Mouse (Mus musculus) G1E (cell line): ENCODE measurements around the gene Clybl. TPM values are rescaled to one million over a fixed set of nuclear protein-coding genes. Genes with fewer than 3 reads are reported as not detected.

ENCODE experiments used
- ATAC-seq: 2 replicates; pipeline ENCODE4 v1.8.0; 2016; ENCODE audit warnings: mild to moderate bottlenecking; ENCODE audit not compliant: insufficient number of reproducible peaks, poor library complexity, low FRiP score, severe bottlenecking; ENCODE audit errors: extremely low read depth
- DNase-seq: peaks from one replicate; pipeline ENCODE4 v3.0.0; 2012; ENCODE audit warnings: low spot score
- H3K27me3 ChIP-seq: 2 replicates; pipeline ENCODE4 v1.6.1; 2012; ENCODE audit warnings: mild to moderate bottlenecking, low read length, inconsistent platforms; ENCODE audit not compliant: insufficient read depth
- H3K36me3 ChIP-seq: replicated peaks from 2 replicates; pipeline ENCODE3; 2012; ENCODE audit warnings: mild to moderate bottlenecking, inconsistent platforms
- H3K4me1 ChIP-seq: 2 replicates; pipeline ENCODE4 v1.6.1; 2012; ENCODE audit warnings: low read depth, low read length, inconsistent platforms, mixed read lengths; ENCODE audit not compliant: insufficient read depth
- H3K4me3 ChIP-seq: 2 replicates; pipeline ENCODE4 v1.5.1; 2012; ENCODE audit warnings: low read depth, mild to moderate bottlenecking, inconsistent platforms, low read length, moderate library complexity, mixed read lengths
- H3K9me3 ChIP-seq: replicated peaks from 2 replicates; pipeline ENCODE4 v1.6.1; 2012; ENCODE audit warnings: inconsistent platforms
- CTCF ChIP-seq: IDR thresholded peaks from 2 replicates; pipeline ENCODE4 v1.5.1; 2012; ENCODE audit warnings: low read depth, low read length, inconsistent platforms, mixed read lengths
- GATA1 ChIP-seq: IDR thresholded peaks from 2 replicates; pipeline ENCODE4 v1.6.1; 2012; ENCODE audit warnings: borderline replicate concordance, low read length, inconsistent platforms, mixed read lengths
- GATA2 ChIP-seq: IDR thresholded peaks from 2 replicates; pipeline ENCODE4 v1.6.1; 2012; ENCODE audit warnings: low read depth, low read length, inconsistent platforms, borderline replicate concordance
- POLR2AphosphoS5 ChIP-seq: IDR thresholded peaks from 2 replicates; pipeline ENCODE4 v1.6.1; 2012; ENCODE audit warnings: low read depth, low read length, inconsistent platforms; ENCODE audit not compliant: insufficient replicate concordance
- TAL1 ChIP-seq: conservative IDR thresholded peaks from 2 replicates; pipeline ENCODE4 v1.6.1; 2012; ENCODE audit warnings: low read depth, low read length, inconsistent platforms, mixed read lengths
- polyA plus RNA-seq: library from polyadenylated mRNA; stranded (reverse); fragments of >175 nt; gene quantifications from 2 replicates; pipeline ENCODE4 v1.2.3, GENCODE M21; 2012
- total RNA-seq, 2 experiments: library from RNA; stranded (forward) in 1 of 2; stranded (reverse) in 1 of 2; fragments of 200-1000 nt in 1 of 2; fragments of >200 nt in 1 of 2; fragmentation: Nextera tagmentation in 1 of 2; gene quantifications; 2 replicates each; pipeline ENCODE4 v1.2.3; 2014 to 2017

The Clybl gene
- total and polyA plus RNA-seq, 3 experiments = 44.6 to 263 (median 45.1) TPM

- DNase-seq (no peak), ATAC-seq (no peak)
- peaks cover 48% of the 10 kb centered on the region for H3K36me3 ChIP-seq
- no peaks in the 10 kb centered on the region for H3K27me3 ChIP-seq
- TF ChIP-seq CTCF = no peak
- TF ChIP-seq GATA1 = no peak
- no peak for TF ChIP-seq GATA2
- TF ChIP-seq POLR2AphosphoS5 = no peak
- no peak for TF ChIP-seq TAL1
- no peak overlapping the region for H3K4me3 ChIP-seq
- no peaks in the 10 kb centered on the region for H3K4me1 ChIP-seq
- no peaks in the 10 kb centered on the region for H3K9me3 ChIP-seq
Observed at GRCm38 (mm10) chr14:122323838-122324458, 142.4 kb downstream of the Clybl start.

DNA sequence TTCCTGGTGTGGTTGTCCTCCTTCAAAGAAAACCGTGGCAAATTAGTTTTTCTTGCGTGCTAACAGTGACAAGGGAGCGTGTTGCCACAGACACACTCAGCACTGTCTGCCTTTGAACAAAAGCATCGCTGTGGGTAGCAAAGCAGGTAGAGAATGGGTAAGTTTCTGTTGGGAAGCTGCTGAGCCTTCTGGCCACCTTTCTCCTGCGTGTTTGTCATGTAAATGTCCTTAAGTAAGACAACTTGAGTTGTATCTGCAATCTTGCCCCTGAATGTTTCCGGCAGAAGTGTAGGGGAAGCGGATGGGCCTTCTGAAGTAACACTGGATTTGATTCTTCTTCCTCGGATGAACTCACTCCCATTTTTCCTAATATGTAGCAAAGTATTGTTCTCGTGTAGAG lies 148.6 kb downstream of the Clybl start:
- Histone ChIP-seq H3K27me3 (no peaks in the 10 kb centered on the region), H3K36me3 (peaks cover 44% of the 10 kb centered on the region), H3K4me3 (no peak overlapping the region), H3K4me1 (no peaks in the 10 kb centered on the region), H3K9me3 (no peaks in the 10 kb centered on the region)
- no peak for TF ChIP-seq CTCF
- TF ChIP-seq POLR2AphosphoS5 = no peak
- no peak for TF ChIP-seq TAL1
- no peak for TF ChIP-seq GATA1
- no peak for TF ChIP-seq GATA2
- DNase-seq (no peak), ATAC-seq (no peak)

DNA sequence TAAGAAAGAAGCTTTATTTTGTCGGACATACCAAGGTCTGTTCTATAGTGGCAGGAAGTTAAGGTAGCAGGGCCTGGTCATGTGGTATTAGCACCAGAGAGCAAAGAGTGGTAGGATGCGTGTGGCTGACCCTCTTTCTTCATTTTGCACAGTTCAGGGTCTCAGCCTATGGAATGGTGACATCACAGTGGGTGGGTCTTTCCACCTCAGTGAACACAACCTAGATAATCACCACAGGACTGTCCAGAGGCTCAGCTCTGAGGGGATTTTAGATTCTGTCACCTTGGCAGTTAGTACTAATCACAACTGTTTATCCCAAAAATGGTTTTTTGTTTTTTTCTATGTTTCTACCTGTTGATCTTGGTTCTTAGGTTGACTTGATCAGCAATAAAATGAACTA lies 149.2 kb downstream of the Clybl start:
- H3K27me3 ChIP-seq = no peaks in the 10 kb centered on the region
- ATAC-seq (no peak), DNase-seq (no peak)
- H3K4me1 ChIP-seq = no peaks in the 10 kb centered on the region
- no peak for TF ChIP-seq GATA2
- no peak for TF ChIP-seq TAL1
- no peak for TF ChIP-seq CTCF
- no peak for TF ChIP-seq POLR2AphosphoS5
- TF ChIP-seq GATA1 = no peak
- no peak overlapping the region for H3K4me3 ChIP-seq
- H3K36me3 ChIP-seq = peaks cover 44% of the 10 kb centered on the region
- no peaks in the 10 kb centered on the region for H3K9me3 ChIP-seq

DNA sequence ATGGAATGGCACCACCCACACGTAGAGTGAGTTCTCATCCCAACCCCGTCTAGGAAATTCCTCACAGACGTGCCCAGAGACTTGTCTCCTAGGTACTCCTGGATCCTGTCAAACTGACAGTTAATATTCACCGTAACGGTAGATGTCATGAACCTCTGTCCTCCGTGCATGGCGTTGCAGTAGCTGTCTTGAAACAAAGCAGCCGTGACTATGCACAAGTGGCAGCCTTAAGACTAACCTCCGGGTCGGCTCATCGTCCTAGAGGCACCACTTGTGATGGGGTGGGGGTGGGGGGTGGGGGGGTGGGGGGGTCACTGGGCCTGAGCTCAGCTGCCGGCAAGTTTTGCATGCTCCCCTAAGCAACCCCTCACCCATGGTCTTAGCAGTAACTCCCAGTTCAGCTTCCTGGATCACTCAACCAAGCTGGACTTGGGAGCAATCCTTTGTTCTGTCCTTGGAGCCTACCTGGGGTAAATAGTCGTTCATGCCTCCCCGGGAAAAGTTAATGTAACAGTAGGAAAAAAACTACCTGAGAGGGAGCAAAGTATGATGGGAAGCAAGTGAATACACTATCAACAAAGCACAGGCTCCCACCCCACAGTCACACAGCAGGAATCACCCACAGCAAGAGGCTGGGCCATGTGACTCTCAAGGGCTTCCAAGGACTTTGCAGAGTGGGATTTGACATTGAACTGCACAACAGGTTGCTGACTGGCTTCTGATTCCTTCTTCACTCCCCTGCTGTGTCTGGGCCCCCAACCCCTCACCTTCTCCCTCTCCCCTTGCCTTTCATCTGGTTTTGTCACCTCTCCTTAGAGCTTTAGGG lies 150.3 kb downstream of the Clybl start:
- no peak for TF ChIP-seq CTCF
- no peak for TF ChIP-seq POLR2AphosphoS5
- no peak for TF ChIP-seq GATA2
- TF ChIP-seq GATA1 = no peak
- no peak for TF ChIP-seq TAL1
- H3K9me3 ChIP-seq = no peaks in the 10 kb centered on the region
- no peaks in the 10 kb centered on the region for H3K4me1 ChIP-seq
- ATAC-seq (no peak), DNase-seq (no peak)
- H3K4me3 ChIP-seq = no peak overlapping the region
- no peaks in the 10 kb centered on the region for H3K27me3 ChIP-seq
- peaks cover 40% of the 10 kb centered on the region for H3K36me3 ChIP-seq

- H3K9me3 ChIP-seq = no peaks in the 10 kb centered on the region
- no peaks in the 10 kb centered on the region for H3K27me3 ChIP-seq
- no peaks in the 10 kb centered on the region for H3K4me1 ChIP-seq
- no peak for ATAC-seq
- H3K36me3 ChIP-seq = peaks cover 28% of the 10 kb centered on the region
- DNase-seq = no peak
- no peak for TF ChIP-seq GATA2
- no peak for TF ChIP-seq GATA1
- TF ChIP-seq CTCF = no peak
- TF ChIP-seq TAL1 = no peak
- TF ChIP-seq POLR2AphosphoS5 = no peak
- no peak overlapping the region for H3K4me3 ChIP-seq
Observed at GRCm38 (mm10) chr14:122336957-122337356, 155.5 kb downstream of the Clybl start.

DNA sequence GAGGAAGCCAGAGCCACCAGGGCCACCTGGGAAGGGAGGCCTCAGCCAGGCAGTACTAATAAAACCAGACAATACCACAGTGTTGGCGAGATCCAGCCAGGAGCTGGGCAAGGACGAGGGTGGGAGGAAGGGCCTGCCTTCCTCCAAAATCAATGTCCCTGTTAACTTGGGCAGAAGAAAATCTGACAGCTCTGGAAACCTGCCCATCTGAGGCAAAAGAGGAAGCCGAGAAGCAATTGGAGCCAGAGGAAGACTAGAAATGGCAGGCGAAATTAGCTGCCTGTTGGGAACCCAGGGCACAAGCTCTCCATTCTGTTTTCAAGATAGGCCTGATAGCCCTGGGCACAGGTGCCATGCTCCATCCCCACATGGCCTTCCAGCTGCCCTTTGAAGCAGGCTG lies 157.3 kb downstream of the Clybl start:
- Histone ChIP-seq H3K4me1 (no peaks in the 10 kb centered on the region), H3K4me3 (no peak overlapping the region), H3K36me3 (peaks cover 23% of the 10 kb centered on the region), H3K9me3 (no peaks in the 10 kb centered on the region), H3K27me3 (no peaks in the 10 kb centered on the region)
- no peak for DNase-seq
- TF ChIP-seq GATA2 = no peak
- no peak for TF ChIP-seq CTCF
- TF ChIP-seq GATA1 = no peak
- TF ChIP-seq POLR2AphosphoS5 = no peak
- no peak for TF ChIP-seq TAL1
- no peak for ATAC-seq
